Mouse (Mus musculus) hindbrain, embryonic 14.5 days (tissue): Measurements from ENCODE around the gene Herc3. TPM values are rescaled to one million over a fixed set of nuclear protein-coding genes. Genes with fewer than 3 reads are reported as not detected.
A peak's percentile ranks its signal among the peaks of the same experiment; 100 is the strongest.

Source experiments
- ATAC-seq: fragments of 200-750 bp; cut with Nextera tagmentation; 2 replicates; pipeline ENCODE4 v1.8.0; 2017; ENCODE audit warnings: moderate number of reproducible peaks, mild to moderate bottlenecking, moderate TSS enrichment, moderate library complexity; ENCODE audit not compliant: low FRiP score
- DNase-seq: peaks from one replicate; pipeline ENCODE4 v3.0.0-alpha.2; 2015; ENCODE audit warnings: low spot score
- H3K27ac ChIP-seq: fragments of 300-500 bp; sonication (generic); 2 replicates; pipeline ENCODE4 v1.5.1; 2014; ENCODE audit warnings: mild to moderate bottlenecking, moderate library complexity
- H3K27me3 ChIP-seq: fragments of 300-500 bp; sonication (generic); 2 replicates; pipeline ENCODE4 v1.6.1; 2014; ENCODE audit warnings: mild to moderate bottlenecking, low read length, mixed read lengths; ENCODE audit not compliant: control insufficient read depth, insufficient read depth
- H3K36me3 ChIP-seq: fragments of 300-500 bp; sonication (generic); replicated peaks from 2 replicates; pipeline ENCODE4 v1.6.1; 2014; ENCODE audit not compliant: control insufficient read depth, insufficient read depth
- H3K4me1 ChIP-seq: fragments of 300-500 bp; sonication (generic); replicated peaks from 2 replicates; pipeline ENCODE4 v1.6.1; 2014; ENCODE audit warnings: antibody characterized with exemption, low read length, mixed read lengths; ENCODE audit not compliant: control insufficient read depth, insufficient read depth
- H3K4me2 ChIP-seq: fragments of 300-500 bp; sonication (generic); replicated peaks from 2 replicates; pipeline ENCODE4 v1.6.1; 2014; ENCODE audit warnings: mild to moderate bottlenecking, moderate library complexity
- H3K4me3 ChIP-seq: fragments of 300-500 bp; sonication (generic); replicated peaks from 2 replicates; pipeline ENCODE4 v1.5.1; 2014; ENCODE audit warnings: mild to moderate bottlenecking, low read length
- H3K9ac ChIP-seq: fragments of 300-500 bp; sonication (generic); 2 replicates; pipeline ENCODE4 v1.6.1; 2014
- H3K9me3 ChIP-seq: fragments of 300-500 bp; sonication (generic); 2 replicates; pipeline ENCODE4 v1.6.1; 2016; ENCODE audit warnings: low read length; ENCODE audit not compliant: control insufficient read depth
- WGBS: fragments of 180-500 bp; shearing (Covaris S2); extraction: QIAGEN DNeasy Blood & Tissue Kit; methylation state at CpG from one replicate; pipeline ENCODE4 v1.1.7; 2014; 5-methylcytosine and 5-hydroxymethylcytosine counted together
- polyA plus RNA-seq: library from polyadenylated mRNA; unstranded; fragments of >200 nt; fragmentation: Nextera tagmentation; extraction: Ambion mirVana; gene quantifications from 2 replicates; pipeline ENCODE4 v1.2.1, GENCODE M21; 2014

Gene Herc3
- polyA plus RNA-seq, 1 experiment from 2014 or later, result 33.7 TPM

- no peak for ATAC-seq
Measured at GRCm38 (mm10) chr6:58834470-58834869, 3.2 kb downstream of the Herc3 start.

GRCm38 (mm10) chr6:58835591-58835990, 4.3 kb downstream of the Herc3 start:
- WGBS, result 80% methylated on average over 1 of the region's 1 CpGs
- Histone ChIP-seq H3K9me3 (no peaks in the 10 kb centered on the region), H3K27ac (no peak overlapping the region), H3K4me3 (no peak overlapping the region), H3K36me3 (no peaks in the 10 kb centered on the region), H3K9ac (no peak overlapping the region), H3K4me1 (peaks cover 10% of the 10 kb centered on the region), H3K4me2 (no peak overlapping the region), H3K27me3 (no peaks in the 10 kb centered on the region)
- ATAC-seq (no peak), DNase-seq (no peak)

More at GRCm38 (mm10) chr6:58834470-58834869, 3.2 kb downstream of the Herc3 start:
- Histone ChIP-seq H3K9ac (no peak overlapping the region), H3K4me1 (peaks cover 10% of the 10 kb centered on the region), H3K27ac (no peak overlapping the region), H3K4me3 (no peak overlapping the region), H3K36me3 (no peaks in the 10 kb centered on the region), H3K4me2 (no peak overlapping the region), H3K27me3 (no peaks in the 10 kb centered on the region), H3K9me3 (no peaks in the 10 kb centered on the region)
- DNase-seq, result no peak
- WGBS, result 86% methylated on average over 7 of the region's 7 CpGs

DNA sequence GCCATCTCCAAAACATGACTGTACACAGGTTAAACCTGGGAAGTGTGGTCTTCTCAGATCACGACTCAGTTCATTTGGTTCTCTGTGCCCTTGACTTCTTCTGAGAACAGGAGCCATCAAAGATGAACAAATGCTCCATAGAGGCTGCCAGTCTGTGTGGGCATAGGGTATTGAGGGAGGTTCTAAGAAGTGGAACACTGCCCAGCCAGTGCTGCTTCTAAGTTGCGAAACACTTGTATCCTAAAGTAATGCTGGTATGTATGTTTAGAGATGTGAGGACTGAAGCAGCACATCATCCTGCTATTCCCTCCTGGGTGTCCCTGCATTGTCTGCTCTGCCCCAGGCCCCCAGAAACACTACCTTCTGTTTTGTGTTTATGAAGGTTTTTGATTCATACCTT, 5.2 kb downstream of the Herc3 start:
- no peak for DNase-seq
- Histone ChIP-seq H3K9ac (no peak overlapping the region), H3K9me3 (no peaks in the 10 kb centered on the region), H3K36me3 (no peaks in the 10 kb centered on the region), H3K27me3 (no peaks in the 10 kb centered on the region), H3K4me3 (no peak overlapping the region), H3K27ac (no peak overlapping the region), H3K4me1 (peaks cover 10% of the 10 kb centered on the region), H3K4me2 (no peak overlapping the region)
- WGBS, result 85% methylated on average over 2 of the region's 2 CpGs
- no peak for ATAC-seq

GRCm38 (mm10) chr6:58837917-58838316, 6.7 kb downstream of the Herc3 start:
- H3K4me1 ChIP-seq, result peaks cover 10% of the 10 kb centered on the region; the same call in 1 of the 2 replicates
- no peaks in the 10 kb centered on the region for H3K36me3 ChIP-seq
- no peaks in the 10 kb centered on the region for H3K27me3 ChIP-seq
- no peak overlapping the region for H3K4me3 ChIP-seq
- ATAC-seq (peak; percentile 57), DNase-seq (no peak)
- no peak overlapping the region for H3K4me2 ChIP-seq
- 7% methylated on average over 1 of the region's 1 CpGs for WGBS
- no peak overlapping the region for H3K9ac ChIP-seq
- no peak overlapping the region for H3K27ac ChIP-seq
- H3K9me3 ChIP-seq, result no peaks in the 10 kb centered on the region

- 79% methylated on average over 2 of the region's 2 CpGs for WGBS
Measured at GRCm38 (mm10) chr6:58841208-58841607, 9.9 kb downstream of the Herc3 start.

DNA sequence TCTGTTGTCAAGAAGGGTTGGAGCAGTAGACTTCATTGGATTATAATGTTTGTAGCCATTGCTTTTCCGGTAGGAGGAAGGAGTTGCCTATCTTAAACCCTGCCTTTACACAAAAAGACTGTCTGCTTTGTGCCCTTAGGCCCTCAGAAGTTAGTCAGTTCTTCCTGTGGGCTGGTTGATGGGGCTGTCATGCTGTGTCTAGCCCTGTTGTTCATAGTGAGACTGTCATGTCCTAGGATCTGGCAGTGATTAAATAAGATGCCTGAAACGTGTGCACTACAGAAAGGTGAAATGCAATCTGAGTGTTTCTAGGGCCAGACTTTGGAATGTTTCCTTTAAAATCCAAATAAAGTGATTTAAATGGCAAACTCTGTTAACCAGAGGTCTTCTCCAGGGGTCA, 10.9 kb downstream of the Herc3 start:
- WGBS, result 53% methylated on average over 2 of the region's 2 CpGs
- DNase-seq, result no peak

More at GRCm38 (mm10) chr6:58841208-58841607, 9.9 kb downstream of the Herc3 start:
- Histone ChIP-seq H3K4me1 (peaks cover 10% of the 10 kb centered on the region; the same call in 1 of the 2 replicates), H3K4me3 (no peak overlapping the region), H3K27me3 (no peaks in the 10 kb centered on the region), H3K9ac (no peak overlapping the region), H3K36me3 (0 out of 2 replicates have a peak, but pooled peaks cover 9% of the 10 kb centered on the region), H3K4me2 (no peak overlapping the region), H3K9me3 (no peaks in the 10 kb centered on the region), H3K27ac (no peak overlapping the region)
- DNase-seq (no peak), ATAC-seq (no peak)

GRCm38 (mm10) chr6:58843580-58843979, 12.3 kb downstream of the Herc3 start:
- no peak overlapping the region for H3K9ac ChIP-seq
- ATAC-seq (0 out of 2 replicates have a peak, but pooled peaks have one; percentile 29), DNase-seq (no peak)
- H3K27me3 ChIP-seq, result no peaks in the 10 kb centered on the region
- peaks cover 4% of the 10 kb centered on the region; the same call in 1 of the 2 replicates for H3K4me1 ChIP-seq
- 90% methylated on average over 9 of the region's 9 CpGs for WGBS
- no peaks in the 10 kb centered on the region for H3K9me3 ChIP-seq
- H3K36me3 ChIP-seq, result 0 out of 2 replicates have a peak, but pooled peaks cover 9% of the 10 kb centered on the region
- H3K4me2 ChIP-seq, result no peak overlapping the region
- H3K27ac ChIP-seq, result 0 out of 2 replicates have a peak overlapping the region, but pooled peaks have one; percentile 3
- no peak overlapping the region for H3K4me3 ChIP-seq

More for the DNA sequence above, 10.9 kb downstream of the Herc3 start:
- ATAC-seq, result no peak
- Histone ChIP-seq H3K4me3 (no peak overlapping the region), H3K9me3 (no peaks in the 10 kb centered on the region), H3K27me3 (no peaks in the 10 kb centered on the region), H3K36me3 (0 out of 2 replicates have a peak, but pooled peaks cover 9% of the 10 kb centered on the region), H3K9ac (no peak overlapping the region), H3K4me1 (peaks cover 10% of the 10 kb centered on the region; the same call in 1 of the 2 replicates), H3K27ac (no peak overlapping the region), H3K4me2 (no peak overlapping the region)

DNA sequence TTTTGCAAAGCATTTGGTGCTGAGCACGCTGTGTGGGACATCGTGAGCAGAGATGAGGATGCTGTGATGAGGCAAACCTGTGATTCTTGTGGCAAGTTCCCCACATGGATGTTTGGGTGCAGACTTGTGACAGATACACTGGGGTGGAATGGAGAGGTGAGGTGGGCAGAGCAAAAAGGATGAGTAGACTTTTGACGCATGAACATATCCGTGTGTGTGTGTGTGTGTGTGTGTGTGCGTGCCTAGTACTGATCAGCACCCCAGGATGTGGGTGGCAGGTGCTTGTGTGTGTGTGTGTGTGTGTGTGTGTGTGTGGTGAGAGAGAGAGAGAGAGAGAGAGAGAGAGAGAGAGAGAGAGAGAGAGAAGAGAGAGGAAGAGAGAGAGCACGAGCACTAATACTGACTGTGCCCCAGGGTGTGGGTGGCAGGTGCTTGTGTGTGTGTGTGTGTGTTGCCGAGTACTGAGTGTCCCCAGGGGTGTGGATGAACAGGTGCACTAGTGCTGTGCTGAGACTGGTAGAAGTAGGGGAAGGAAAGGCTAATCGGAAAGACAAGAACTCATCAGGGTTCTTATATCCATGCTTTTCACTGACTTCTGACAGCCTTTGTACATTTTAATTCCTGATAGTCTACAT, 13.0 kb downstream of the Herc3 start:
- Histone ChIP-seq H3K4me1 (no peaks in the 10 kb centered on the region), H3K9me3 (no peaks in the 10 kb centered on the region), H3K4me2 (no peak overlapping the region), H3K27me3 (no peaks in the 10 kb centered on the region), H3K27ac (no peak overlapping the region), H3K4me3 (no peak overlapping the region), H3K9ac (no peak overlapping the region), H3K36me3 (0 out of 2 replicates have a peak, but pooled peaks cover 9% of the 10 kb centered on the region)
- ATAC-seq (no peak), DNase-seq (no peak)
- 74% methylated on average over 8 of the region's 8 CpGs for WGBS

- WGBS, result 90% methylated on average over 9 of the region's 9 CpGs
- ATAC-seq (no peak), DNase-seq (no peak)
- Histone ChIP-seq H3K4me2 (no peak overlapping the region), H3K9ac (no peak overlapping the region), H3K4me3 (no peak overlapping the region), H3K27ac (no peak overlapping the region), H3K27me3 (no peaks in the 10 kb centered on the region), H3K36me3 (0 out of 2 replicates have a peak, but pooled peaks cover 9% of the 10 kb centered on the region), H3K9me3 (no peaks in the 10 kb centered on the region), H3K4me1 (no peaks in the 10 kb centered on the region)
Measured at GRCm38 (mm10) chr6:58846850-58847692, 15.8 kb downstream of the Herc3 start.
